Mouse (Mus musculus) regulatory T cell (primary cell): Measurements from ENCODE around the gene Vrk1.

Experiments
- in situ Hi-C: fragments of 300-600 bp; cut with MboI, MseI; formaldehyde crosslinking; loops from one replicate; pipeline ENCODE4 v1.15.1; 2025; ENCODE audit warnings: high pct_unique_total_duplicates

The Vrk1 gene

DNA sequence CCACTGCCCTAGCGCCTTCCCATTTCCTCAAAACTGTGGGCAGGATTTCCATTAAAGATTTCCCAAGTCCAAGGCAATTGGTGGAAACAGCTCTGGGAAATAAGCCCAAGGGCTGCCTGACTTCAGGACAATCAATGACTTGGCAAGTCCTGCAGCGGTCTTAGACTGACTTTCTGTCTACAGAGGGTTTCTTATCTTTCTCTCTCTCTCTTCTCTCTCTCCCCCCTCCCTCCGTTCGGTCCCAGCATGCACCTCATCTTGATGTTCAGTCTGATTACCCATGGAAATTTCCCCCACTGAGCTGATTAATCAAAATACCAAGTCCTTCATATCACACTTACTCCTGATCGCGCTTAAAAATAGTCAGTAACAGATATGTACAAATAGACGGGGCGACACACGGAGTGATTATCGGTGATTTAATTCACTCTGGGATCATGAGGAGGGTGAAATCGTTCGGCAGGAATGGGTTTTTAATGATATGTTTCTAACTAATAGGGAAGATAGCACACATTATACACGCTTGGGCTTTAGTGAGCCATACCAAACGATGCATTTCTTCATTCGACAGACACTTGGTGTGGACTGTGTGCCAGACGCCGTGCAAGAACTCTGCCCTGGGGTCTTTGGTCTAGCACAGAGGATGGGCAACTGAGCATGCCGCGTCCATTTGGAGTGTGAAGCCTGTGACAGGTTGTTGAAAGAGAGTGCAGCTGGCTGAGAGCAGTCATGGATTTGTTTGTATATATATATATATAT, 12.8 kb upstream of the Vrk1 start:
- in situ Hi-C loops, result no loop called here

DNA sequence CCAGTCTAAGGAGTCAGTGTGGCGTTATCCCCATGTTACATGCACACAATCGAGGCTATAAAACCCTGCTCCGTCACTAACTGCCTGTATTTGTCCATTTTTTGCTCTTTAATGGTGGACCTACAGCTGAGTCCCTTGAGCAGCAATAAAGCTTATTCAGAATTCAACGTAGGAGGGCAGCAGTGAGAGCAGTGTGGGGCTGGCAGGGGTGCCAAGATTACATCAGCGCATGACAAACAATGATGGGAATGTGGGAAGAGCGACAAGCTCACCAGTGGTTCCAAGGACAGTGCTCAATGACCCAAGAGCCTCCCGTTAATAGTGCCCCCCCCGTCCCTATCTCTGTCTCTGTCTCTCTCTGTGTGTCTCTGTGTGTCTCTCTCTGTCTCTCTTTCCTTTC, 8.3 kb upstream of the Vrk1 start:
- in situ Hi-C loops, result no loop called here

DNA sequence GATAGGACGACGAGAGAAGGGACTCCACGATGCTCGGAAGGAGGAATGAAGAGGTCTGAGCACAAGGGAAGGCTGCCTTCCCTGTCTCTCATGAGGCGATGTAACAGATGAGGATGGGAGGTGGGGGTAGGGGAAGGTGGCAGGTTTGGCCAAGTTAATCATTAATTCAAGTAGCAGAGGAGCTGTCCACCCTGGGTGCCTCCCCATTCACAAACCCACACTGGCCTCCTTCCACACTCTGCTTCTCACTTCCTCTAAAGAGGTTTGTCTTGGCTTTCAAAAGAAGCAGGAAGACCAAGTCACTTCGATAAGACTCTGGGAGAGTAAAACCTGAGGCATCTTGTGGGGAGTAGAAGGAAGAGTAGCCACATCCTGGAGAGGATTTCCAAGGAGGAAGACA, 5.3 kb upstream of the Vrk1 start:
- in situ Hi-C loops, result no loop called here

- in situ Hi-C loops, result no loop called here
These were observed 3.8 kb upstream of the Vrk1 start for GRCm38 (mm10) chr12:106006218-106006617.

DNA sequence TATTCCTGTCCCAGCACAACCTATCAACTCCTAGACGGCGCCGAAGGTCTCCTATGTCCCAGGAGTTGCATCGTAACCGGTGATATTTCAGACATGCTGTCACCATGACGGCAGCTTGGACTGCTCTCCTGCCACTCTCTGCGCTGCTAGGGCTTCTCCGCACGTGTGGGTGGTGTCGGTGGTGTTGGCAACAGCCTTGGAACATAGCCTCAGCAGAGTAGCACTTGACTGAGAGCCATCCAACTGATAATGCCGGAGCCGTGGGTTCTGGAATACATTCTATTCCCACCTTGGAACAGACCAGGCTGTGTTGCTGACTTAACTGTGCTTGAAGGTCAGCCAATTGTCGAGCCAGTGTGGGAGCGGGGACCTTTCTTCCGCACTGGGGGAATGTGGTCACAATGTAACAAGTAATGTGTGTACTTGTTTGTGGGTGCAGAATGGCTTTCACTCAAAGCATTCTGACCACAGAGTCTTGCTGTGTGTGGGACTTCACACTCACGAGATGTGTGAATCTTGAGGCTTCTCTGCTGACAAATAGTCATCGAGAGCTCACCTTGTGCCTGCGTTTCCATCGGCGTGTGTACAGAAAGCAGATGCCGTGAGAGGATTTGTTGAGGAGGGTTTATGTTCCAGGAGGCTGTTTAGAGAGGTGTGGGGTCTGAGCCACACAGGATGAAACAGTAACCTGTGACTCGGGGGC, 1.5 kb upstream of the Vrk1 start:
- in situ Hi-C loops, result no loop called here

DNA sequence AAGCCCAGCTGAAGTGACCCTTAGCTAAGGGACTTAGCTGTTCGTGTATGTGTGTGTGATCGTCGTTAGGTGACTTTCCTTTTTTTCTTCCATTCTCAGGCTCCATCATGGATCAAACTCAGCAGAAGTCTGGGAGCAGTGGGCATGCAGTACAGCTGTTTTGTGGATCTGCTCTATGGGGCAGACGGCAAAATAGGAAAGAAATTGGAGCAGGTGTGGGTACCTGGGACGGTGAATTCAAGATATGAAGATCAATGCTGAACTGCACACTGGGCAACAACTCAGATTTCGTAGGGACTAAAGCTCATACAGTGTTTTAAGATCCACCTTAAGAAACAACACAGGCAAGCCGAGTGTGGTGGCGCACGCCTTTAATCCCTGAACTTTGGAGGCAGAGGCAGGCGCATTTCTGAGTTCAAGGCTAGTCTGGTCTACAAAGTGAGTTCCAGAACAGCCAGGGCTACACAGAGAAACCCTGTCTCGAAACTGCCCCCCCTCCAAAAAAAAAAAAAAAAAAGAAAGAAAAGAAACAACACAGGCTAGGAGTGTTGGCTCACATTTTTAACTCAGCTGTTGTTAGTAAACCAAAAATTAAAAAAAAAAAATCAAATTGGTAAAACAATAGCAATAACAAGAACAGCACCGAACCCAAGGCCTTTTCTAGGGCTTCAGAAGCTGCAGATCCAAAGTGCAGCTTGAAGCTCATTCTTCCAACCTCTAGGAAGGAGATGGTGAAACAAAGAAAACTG, 732 bp upstream of the Vrk1 start:
- in situ Hi-C loops, result no loop called here

GRCm38 (mm10) chr12:106012161-106012560, 2.1 kb downstream of the Vrk1 start:
- in situ Hi-C loops, result no loop called here

GRCm38 (mm10) chr12:106016265-106017012, 6.4 kb downstream of the Vrk1 start:
- in situ Hi-C loops, result no loop called here

GRCm38 (mm10) chr12:106020063-106020462, 10.0 kb downstream of the Vrk1 start:
- in situ Hi-C loops, result no loop called here

DNA sequence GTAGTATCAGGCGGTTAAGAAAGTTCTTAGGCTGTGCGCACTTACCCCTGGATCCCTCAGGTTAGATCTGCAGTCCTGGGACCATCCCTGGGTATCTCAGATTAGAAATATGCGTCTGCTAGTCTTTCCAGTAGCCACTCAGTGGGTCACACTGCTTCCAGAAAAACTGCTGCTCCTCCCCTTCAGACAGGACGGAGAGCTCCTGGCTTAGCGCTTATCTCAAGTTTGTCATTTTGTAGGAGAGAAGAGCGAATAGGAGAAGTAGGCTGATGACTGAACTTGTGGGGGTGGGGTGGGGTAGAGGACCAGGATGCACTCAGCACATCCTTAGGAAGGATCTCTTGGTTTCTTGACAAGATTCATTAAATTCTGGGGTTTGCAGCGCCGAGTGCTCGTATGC, 13.6 kb downstream of the Vrk1 start:
- in situ Hi-C loops, result no loop called here

DNA sequence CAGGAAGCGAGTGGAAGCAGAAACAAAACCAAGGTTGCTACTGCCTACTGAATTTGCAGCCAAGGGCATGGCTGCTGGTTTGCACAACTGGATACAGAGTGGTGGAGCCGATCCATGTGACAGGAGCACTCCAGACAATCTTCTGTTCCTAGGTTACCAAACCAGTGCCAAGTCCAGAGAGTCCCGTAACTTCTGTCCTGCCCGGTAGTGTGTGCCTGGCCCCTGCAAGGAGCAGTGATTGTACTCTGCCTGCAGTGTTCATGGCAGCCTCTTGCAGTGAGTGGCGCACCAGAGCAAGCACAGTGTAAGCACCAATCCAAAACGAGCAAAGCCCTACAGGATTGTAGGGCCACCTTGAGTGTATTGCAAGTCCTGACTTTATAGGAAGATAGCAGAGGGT, 15.4 kb downstream of the Vrk1 start:
- in situ Hi-C loops, result loop anchor here (5.0 kb wide), 1 partner anchor 63 kb away; no protein-coding TSS in a partner anchor

- in situ Hi-C loops, result loop anchor here (5.0 kb wide), 1 partner anchor 64 kb away; no protein-coding TSS in a partner anchor
These were observed 16.5 kb downstream of the Vrk1 start for GRCm38 (mm10) chr12:106026385-106027134.

DNA sequence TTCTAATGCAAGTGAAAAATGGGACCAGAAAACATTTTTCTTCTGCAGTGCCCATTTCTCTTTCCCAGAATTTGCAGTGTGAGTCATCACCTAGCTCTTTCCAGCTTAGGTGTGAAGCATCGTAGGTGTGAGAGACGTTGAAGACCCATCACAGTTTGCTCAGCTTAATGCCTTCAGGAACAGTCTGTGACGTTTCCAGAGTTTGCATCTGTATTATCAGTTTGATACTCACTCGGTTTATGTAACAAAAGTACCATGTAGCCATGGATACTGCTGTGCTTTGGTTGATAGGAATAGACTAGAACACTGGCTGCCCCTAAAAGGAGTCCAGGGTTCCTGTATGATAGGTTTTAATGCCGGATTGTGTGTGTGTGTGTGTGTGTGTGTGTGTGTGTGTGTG, 17.3 kb downstream of the Vrk1 start:
- in situ Hi-C loops, result loop anchor here (5.0 kb wide), 1 partner anchor 65 kb away; no protein-coding TSS in a partner anchor

- in situ Hi-C loops, result loop anchor here (5.0 kb wide), 1 partner anchor 67 kb away; no protein-coding TSS in a partner anchor
These were observed 19.6 kb downstream of the Vrk1 start for GRCm38 (mm10) chr12:106029582-106029981.

DNA sequence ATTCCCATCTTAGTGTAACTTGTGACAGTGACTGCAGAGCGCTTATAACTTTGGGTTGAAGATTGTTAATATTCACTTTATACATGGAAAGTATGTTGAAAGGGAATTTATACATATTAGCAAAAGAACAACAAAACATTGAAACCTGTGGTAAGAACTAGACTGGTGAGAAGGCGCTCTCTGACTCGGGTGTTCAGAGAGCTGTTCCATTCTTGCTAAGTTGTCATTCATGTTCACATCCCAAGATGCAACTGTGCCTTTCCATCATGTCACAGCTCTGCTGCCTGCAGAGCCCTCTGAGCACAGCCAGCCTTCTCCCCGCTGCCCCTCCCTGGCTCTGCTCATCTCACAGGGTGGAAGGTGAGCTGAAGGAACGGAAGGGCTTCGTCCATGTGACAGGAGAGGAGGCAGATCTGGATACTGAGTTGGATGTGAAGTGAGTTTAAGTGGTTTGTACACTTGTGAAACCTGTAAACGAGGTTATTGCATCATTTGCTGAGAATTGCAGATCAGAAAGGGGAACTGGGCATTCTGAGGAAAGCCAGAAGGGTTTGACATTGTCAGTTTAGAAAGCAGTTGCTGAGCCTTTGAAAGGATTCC, 20.2 kb downstream of the Vrk1 start:
- in situ Hi-C loops, result no loop called here

- in situ Hi-C loops, result no loop called here
These were observed 20.8 kb downstream of the Vrk1 start for GRCm38 (mm10) chr12:106030796-106031195.

- in situ Hi-C loops, result no loop called here
These were observed 21.9 kb downstream of the Vrk1 start for GRCm38 (mm10) chr12:106031916-106032315.

DNA sequence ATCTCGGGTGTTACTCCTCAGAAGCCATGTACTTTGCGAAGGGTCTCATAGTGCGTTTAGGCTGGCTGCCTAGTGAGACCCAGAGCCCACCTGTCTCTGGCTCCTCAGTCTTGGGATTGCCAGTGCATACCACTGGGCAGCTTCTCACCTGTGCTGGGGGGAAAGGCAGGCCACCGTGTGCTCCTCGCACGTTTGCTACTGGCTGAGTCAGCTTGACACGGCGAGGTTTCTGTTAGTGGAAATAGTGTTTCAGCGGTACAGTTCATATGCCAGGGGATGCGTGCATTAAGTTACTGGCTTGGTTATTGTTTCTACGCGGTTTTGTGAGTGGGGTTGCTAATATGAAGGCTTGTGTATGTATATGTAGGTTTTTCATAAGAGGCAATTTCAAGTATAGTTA, 22.3 kb downstream of the Vrk1 start:
- in situ Hi-C loops, result no loop called here

DNA sequence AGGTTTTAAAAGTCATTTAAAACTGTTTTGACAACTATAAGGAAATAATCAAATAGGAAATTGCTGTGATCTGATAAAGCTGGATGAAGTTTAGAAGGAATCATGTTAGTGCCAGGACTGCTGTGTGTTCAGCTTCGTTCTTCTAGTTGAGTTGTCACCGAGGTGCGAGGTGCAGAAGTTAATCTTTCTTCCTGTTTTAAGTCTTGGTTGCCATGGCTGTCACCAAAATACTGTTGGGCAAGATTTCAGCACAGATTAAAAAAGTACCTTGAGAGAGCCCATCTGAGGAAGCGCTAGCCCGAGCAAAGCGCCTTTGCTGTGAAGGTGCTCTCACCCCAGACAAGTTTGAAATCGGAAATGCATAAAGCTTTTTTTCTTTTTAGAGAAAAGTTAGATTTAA, 24.2 kb downstream of the Vrk1 start:
- in situ Hi-C loops, result no loop called here

GRCm38 (mm10) chr12:106034761-106035160, 24.7 kb downstream of the Vrk1 start:
- in situ Hi-C loops, result no loop called here
